Mouse (Mus musculus) 416B (cell line): Measurements from ENCODE around the gene Arhgef7.

Experiments used
- DNase-seq: peaks from one replicate; pipeline ENCODE4 v3.0.0; 2011; ENCODE audit warnings: low read depth

Gene Arhgef7

DNA sequence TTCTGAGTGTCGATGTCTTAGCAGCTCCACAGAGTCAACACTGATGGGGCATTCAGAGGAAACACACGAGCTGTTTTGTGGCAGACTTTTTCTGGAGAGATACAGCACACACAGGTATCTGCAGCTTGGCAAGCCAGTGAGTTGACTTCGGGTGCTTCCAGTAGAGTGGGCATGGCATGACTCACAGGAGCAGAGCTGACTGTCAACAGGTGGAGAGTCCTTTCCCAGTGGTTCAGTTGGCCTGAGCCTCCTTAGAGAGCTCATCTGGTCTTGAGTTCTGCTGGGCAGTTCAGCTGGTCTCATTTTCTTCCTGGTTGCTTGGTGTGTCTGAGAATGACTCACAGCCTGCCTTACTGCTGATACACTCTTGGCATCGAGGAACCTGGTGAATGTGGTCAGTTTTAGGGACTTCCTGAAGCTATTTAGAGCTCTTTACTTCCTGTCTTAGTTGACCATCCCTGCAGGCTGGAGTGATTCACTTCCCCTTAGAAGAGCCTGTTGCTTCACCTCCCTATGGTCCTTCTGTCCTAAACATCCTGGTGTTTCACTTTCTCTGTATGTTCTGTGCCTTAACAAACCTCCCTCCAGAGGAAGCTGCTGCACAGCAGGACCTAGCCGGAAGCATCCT is 39.8 kb downstream of the Arhgef7 start:
- peak; percentile 100 for DNase-seq

DNA sequence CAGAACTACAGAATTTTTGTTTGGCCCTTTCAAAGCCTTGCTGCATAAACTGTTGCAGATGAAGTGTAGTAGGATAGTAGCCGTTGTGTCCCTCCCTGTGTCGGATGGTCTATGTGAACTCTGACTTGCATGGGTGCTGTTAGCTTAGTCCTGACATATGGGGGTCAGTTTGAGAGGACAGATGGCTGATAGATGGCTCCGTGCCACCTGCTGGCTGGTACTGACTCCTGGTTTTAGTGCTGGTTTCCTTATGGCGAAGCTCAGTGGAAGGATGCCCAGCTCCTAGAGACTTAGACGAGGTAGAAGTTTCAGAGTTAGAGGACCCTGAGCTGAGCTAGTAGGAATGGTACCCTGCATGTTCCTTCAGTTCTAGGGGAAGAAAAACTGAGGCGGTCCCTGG is 42.5 kb downstream of the Arhgef7 start:
- no peak for DNase-seq

DNA sequence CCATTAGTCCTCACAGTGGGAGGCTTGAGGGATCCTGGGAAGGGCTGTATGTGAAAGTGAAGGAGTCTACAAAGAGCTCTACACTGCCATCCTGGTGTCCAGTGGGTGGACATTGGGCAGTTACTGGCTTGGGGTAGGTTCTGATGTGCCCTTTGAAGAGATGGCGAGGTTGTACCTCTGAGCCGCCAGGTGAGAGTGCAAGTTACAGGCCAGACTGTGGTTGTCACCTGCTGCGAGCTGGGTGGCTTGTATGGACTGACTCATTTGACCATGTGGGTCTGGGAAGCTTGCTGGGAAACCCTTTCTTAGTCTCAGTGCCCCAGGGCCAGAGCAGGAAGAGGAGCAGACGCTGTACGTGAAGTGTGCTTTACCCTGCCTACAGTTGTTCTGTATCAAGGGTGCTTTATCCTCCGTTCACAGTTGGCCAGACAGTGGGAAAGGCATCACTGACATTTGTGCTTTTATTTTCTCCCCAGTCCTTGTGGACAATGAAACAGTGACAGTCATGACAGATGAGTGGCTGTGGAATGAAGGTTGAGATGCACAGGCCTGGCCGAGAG is 43.1 kb downstream of the Arhgef7 start:
- DNase-seq = no peak

DNA sequence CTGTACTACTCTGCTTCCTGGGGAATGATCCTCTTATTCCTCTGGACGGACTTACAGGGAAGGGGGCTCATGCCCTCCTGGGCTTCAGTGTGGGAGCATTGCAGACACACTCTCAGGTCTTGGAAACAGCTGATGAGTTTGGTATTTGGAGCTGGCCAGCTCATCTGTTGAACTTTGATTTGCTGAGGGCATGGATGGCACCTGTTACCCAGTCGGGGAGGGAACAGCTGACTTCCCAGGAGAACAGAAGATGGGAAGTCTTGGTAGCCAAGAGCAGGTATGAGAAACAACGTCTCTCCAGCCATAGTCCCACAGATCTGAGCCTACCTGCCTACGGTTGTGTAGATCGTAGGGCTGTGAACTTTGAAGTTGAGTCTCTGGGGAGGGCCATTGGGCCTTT is 44.1 kb downstream of the Arhgef7 start:
- no peak for DNase-seq

DNA sequence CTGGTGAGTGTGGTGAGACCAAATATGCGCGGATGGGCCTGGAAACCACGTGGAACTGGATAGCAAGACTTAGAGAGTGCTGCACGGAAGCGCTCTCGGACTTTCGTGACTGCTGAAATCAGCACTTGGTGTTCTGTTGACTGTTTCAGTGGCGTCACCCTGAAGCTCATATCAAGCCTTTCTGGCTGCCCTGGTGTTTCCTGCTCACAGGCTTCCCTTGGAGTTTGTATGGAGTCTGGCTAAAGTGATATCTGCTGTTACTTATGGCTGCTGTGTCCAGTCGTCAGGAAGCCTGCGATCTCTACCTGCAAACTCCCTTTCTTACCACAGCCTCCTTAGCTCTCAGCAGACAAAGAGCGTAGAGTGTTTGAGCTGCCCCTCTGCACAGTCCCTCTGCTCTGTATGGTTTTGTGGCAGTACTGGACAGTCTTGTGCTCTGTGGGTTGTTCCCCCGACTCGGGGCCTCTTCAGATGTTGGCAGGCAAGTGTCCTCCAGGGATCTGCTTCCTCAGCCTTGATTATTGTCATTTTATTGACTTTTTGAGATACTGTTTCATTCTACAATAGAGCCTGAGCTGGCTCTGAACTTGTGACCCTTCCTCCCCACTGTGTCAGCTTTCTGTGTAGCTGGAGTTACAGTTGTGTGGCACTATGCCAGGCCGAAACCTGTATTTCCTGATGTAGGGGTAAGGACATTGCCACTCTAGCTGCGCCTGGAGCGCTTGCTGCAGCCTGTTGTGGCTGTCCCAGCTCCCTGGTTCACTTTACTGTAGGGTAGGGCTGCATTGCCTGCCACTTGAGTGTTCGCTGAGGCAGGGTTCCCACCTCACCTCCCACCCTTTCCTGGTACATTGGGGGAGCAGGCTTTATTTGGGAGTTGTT is 46.9 kb downstream of the Arhgef7 start:
- DNase-seq = peak; percentile 72

DNA sequence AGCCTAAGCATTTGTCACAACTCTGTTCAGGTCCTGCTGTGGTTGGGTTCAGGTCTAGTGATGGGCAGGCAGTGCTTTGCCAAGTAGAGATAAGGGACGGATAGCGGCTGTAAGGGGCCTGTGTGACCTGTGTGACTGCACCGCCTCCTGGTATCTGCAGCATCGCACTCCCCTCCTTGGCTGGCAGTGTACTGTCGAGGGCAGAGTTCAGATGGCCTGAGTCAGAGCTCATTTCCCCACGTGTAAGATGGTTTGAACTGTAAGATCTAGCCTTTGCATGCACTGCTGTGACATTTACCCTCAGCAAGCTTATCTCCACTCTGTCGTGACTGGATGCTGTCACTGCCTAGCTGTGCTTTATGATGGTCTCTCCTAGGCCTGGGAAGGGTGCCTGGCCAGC is 48.4 kb downstream of the Arhgef7 start:
- DNase-seq = peak; percentile 96

DNA sequence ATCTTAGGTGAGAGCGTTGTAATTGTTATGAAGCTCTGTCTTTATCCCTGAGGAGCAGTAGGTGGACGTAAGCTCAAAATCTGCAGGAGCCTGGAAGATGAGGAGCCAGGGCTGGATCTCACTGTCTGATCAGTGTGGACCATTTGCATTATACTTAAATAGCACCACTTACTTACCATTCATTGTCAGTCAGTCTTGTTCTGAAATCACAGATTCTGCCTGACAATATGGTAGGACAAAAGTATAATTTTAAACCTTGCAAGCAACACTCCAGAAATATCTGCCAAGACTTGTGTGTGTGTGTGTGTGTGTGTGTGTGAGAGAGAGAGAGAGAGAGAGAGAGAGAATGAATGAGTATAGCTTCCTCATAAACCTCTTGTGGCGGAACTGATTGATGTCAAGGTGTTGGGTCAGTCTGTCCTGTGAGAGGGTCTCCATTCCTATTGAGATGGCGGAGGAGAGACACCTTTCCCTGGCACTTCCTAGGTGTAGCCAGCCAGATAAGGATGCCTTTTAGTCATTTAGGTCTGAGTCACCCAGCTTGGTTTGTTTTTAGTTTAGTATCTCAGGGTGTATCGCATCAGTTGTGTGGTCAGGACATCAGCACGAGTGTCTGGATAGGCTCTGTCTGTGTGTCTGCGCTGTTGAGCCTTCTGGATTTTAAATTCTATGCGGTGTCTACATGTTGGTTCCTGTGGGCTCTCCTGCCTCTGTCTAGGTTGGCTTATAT is 49.1 kb downstream of the Arhgef7 start:
- DNase-seq = peak; percentile 29

DNA sequence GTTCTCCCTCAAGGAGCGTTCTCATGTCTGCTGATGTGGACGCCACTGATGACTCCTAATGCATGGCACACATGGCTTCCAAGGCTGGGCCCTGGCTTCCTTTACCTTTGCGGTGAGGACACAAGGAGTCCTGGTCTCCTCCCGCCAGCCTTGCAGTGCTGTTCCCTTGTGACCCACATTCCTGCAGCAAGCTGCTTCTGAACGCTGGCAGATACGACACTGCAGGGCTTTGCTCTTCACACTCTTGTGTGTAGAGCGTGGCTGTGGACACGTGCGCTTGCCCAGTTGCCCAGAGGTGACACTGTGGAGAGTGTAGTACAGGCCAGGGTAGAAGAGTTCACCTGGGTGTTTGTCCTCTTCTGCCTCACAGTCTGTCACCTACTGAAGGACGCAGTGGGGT is 49.7 kb downstream of the Arhgef7 start:
- no peak for DNase-seq

DNA sequence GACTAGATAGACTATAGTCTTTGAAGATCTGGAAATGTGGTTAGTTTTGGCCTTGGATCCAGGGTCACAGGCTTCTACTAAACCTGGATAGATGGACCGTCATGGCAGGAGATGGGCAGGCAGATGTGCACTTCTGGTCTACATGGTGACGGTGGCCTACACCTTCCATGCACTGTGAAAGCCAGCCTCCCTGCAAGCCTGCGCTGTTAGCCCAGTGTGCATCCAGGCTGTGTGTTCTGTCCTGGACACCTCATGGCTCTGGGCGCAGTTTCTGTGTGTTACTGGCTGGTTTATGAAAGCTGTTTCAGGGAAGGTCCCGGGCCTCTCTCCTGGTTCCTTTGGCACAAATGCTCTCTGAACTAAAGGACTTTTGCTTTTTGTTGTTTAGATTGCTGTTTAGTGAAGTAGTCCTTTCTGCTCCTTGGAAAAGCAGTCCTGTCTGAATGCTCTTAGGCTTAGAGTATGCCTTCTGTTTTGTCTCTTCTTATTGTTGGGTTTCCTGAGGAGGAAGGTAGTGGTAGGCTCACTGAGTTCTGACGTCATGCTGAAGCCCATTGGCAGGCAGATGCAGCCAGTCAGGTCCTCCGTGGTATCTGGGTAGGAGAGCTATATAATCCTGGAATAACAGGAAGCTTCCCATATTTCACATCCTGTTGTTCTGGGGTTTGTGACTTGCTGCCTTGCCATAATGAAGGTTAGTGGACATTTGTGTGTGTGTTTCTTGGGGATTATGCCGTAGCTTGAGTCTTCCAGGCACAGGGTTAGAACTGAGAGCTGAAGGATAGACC is 51.3 kb downstream of the Arhgef7 start:
- peak; percentile 84 for DNase-seq

DNA sequence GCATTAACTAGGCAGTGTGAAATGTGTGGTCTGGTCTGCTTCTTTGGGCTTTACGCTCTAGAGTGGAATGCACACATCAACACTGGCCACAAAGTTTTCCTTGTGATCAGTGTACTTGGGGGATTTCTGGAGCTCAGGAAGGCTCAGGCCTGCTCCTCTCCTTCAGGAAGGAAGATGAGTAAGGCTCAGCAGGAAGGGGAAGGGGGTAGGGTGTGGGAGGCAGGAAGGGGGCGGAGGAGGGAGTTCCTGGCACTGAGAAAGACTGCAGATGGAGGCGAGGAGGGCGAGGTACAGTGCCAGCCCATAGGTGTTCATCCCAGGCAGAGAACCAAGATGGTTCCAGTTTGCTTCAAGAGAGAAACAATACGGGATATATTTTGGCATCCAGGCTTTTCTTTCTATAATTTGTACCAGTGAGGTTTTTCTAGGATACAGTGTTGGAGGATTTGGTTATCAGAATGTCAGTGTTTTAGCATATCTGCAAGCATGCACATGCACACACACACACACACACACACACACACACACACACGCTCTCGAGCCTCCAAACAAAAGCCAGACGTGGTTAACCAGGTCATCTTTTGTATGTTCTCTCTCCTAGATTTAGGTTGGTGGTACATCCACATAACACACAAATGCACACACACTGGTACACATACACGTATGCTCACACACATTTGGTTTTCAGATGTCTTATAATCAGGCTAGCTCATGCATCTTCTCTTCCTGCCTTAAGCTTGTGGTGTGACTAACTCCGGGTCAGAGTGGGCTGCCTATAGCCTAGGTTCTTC is 52.5 kb downstream of the Arhgef7 start:
- peak; percentile 73 for DNase-seq

DNA sequence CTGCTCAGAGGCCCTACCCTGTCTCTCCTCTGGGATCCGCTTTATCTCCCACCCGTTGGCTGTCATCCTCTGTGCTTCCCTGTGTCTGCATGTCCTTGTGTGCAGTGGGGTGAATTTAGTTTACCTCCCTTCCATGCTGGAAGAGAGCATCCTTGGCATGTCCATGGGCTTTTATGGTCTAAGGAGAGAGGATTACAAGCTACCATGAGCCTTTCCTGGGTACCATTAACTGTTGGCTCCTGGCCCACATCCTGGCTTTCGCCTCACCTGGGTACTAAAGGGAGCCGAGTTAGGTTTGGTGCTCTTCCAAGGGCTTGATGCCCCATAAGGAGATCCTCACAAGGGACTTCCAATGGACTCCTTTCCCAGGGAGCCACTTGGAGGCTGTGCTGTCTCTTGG is 53.1 kb downstream of the Arhgef7 start:
- no peak for DNase-seq

DNA sequence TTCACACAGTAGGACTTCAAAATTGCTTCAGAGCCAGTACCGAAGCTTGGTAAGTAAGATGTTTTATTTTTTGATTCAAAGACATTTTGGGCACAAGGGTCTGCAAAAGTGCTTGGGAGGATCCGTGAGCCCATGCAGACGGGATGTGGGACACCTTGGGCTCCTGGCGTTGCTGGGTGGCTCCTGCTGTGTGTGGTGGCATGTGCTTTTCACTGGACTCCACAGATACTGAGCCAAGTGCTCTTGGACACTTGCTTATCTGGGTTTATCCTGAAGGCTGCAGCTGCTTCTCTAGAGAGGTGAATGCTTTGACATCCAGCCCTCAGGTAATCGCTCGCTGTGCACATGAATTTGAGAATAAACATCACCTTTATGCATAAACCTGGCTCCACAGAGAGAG is 55.1 kb downstream of the Arhgef7 start:
- DNase-seq = no peak

DNA sequence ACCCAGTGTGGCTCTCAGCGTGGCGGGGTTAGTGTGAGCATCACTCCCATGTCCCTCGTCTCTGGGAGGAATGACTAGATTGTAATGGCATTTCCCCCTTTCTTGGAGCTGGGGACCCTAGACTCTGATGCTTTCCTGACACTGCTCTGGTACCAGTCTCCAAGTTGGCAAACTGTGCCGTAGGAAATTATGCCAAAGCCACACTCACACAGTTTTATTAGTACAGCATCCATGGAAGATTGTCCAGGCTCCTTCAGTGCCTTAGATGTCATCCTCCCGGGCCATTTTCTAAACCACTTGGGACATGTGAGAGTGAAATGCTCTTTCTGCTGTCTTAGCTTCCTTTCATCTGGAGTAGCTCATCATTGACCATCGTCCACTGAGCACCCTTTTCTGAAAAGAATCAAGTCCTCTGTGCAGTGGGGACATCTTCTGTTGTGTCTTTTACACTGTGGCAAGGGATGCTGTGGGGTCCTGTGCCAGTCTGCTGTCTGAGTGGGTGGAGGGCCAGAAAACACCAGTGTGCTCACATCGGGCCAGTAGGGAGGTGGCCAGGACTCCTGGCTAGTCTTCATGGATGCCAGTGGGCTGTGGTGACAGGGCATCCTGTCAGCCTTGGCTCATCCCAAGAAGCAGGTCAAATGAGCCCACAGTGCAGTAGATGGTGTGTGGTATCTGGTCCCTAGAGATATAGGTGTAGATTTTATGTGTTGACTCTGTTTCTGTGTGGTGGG is 56.5 kb downstream of the Arhgef7 start:
- no peak for DNase-seq

DNA sequence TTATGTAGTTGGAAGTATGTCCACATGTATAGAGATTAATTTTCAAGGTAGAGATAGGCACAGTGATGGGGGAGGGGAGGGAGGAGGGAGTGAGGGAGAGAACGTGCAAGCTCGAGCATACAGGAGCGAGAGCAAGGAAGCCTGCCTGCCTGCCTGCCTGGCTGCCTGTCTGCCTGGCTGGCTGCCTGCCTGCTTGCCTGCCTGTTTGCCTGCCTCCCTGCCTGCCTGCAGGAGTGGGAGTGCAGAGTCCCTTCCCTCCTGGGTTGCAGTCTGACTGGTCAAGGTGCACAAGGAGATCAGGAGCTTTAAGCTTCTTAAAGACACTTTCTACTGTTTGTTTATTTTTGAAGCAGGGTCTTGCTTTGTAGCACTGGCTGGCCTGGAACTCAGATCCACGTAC is 57.6 kb downstream of the Arhgef7 start:
- no peak for DNase-seq

DNA sequence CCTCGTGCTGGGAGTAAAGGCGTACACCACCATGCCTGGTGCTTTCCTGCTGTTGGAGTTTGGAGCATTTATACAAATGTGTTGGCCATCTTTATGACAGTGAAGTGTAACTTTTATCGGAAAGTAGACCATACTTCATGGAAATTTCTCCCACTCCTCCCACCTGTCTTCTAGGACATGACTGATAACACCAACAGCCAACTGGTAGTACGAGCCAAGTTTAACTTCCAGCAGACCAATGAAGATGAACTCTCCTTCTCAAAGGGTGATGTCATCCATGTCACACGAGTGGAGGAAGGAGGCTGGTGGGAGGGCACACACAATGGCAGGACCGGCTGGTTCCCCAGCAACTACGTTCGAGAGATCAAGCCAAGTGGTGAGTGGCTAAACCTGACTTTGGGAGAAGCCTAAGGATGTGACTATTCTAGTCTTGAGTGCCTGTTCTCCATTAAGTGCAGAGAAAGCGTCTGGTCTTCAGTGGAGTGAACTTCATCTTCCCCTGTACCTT is 58.1 kb downstream of the Arhgef7 start:
- DNase-seq = no peak

DNA sequence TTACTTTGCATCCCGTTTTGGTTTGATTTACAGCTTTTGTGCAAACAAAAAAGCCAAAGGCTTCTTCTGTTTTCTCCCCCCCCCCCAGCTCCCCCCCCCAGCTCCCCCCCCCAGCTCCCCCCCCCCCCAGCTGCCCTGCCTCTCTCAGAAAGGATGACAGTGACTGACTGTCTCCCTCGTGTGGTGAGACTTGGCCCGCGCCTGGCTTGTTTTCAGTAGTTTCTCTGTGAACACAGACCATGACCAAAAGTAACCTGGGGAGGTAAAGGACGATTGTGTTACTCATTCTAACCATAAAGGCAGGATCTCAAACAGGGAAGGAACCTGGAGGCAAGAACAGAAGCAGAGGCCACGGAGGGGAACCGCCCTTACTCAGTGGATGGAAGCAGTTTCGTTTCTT is 60.7 kb downstream of the Arhgef7 start:
- DNase-seq = peak; percentile 63

DNA sequence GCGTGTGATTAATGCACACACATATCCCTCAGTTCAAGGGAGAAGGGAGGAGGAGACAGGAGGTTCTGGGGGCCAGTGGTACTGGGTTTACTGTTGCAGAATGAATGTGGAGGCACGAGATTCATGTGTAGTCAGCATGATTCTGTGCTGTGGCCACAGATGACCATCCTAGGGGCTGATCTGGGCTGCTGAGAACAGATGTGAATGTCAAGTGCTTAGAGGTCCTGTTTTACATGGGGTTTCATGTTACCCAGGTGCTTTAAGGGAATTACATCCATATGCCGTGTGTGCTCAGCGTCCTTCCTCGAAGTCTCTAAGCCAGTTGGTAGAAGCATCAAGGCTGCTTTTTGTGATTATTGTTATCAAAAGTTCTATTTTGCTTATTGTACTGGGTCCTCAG is 61.6 kb downstream of the Arhgef7 start:
- DNase-seq = no peak

DNA sequence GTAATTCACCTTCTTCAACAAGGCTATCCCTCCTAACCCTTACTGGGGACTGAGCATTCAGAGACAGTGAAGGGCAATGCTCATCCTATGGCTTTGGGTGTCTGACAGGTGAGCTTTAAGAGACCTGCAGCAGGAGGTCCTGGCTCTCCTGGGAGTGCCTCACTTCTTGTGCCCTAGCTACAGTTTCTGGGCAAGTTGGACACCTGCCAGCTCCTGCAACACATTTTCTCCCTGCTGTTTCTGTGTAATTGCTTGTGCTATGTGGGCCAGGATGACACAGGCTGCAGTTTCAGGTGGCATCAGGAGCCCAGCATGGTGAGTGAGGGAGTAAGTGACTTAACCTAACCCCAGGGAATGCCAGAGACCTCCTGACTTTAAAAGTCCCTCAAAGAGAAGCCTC is 67.4 kb downstream of the Arhgef7 start:
- DNase-seq = no peak

DNA sequence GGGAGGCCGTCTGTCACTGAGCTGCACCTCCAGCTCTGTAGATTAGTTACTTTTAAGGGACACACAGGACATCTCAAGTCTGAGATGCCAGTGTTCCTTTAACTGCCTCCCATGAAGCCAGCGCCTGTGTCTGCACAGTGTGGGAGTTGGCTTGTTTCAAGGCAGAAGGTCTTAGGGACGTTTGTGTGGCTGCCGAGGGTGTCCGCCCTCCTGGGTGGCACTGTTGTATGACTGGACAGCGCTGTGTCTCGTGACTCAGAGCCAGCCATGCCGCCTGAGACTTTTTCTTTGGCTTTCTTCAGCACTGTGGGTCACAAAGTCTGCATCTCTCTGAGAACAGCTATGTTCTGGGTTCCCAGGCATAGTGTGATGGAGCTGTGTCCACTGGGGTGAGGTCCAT is 69.6 kb downstream of the Arhgef7 start:
- DNase-seq = no peak
